Mouse (Mus musculus): ENCODE data around the gene Bmper. TPM values are rescaled to one million over a fixed set of nuclear protein-coding genes. Genes with fewer than 3 reads are reported as not detected.

Bmper gene
- polyA plus RNA-seq, 1 experiment from 2014 or later = 30.6 TPM

GRCm38 (mm10) chr9:23306226-23306625 is 83.3 kb downstream of the Bmper start:
- 57% methylated on average over 4 of the region's 4 CpGs for WGBS

GRCm38 (mm10) chr9:23307835-23308234 is 85.0 kb downstream of the Bmper start:
- no peak overlapping the region for H3K9ac ChIP-seq (ENCODE audit: low read length)
- no peaks in the 10 kb centered on the region for H3K27me3 ChIP-seq (ENCODE audit: control insufficient read depth, insufficient read depth, low read depth, low read length)
- no peak overlapping the region for H3K4me3 ChIP-seq (ENCODE audit: low read length)
- H3K27ac ChIP-seq (ENCODE audit: low read length) = no peak overlapping the region
- H3K36me3 ChIP-seq (ENCODE audit: control insufficient read depth, insufficient read depth, low read length) = no peaks in the 10 kb centered on the region
- no peaks in the 10 kb centered on the region for H3K9me3 ChIP-seq (ENCODE audit: control insufficient read depth, low read length)
- no peak overlapping the region for H3K4me2 ChIP-seq (ENCODE audit: low read depth, low read length)
- peaks cover 3% of the 10 kb centered on the region for H3K4me1 ChIP-seq (replicated peaks; ENCODE audit: control insufficient read depth, insufficient read depth, low read length)
- WGBS = 88% methylated on average over 2 of the region's 2 CpGs
- no peak for ATAC-seq (ENCODE audit: low read depth)

More at GRCm38 (mm10) chr9:23306226-23306625, 83.3 kb downstream of the Bmper start:
- Histone ChIP-seq H3K9ac (ENCODE audit: low read length) (no peak overlapping the region), H3K27ac (ENCODE audit: low read length) (no peak overlapping the region), H3K36me3 (ENCODE audit: control insufficient read depth, insufficient read depth, low read length) (no peaks in the 10 kb centered on the region), H3K4me3 (ENCODE audit: low read length) (no peak overlapping the region), H3K4me1 (replicated peaks; ENCODE audit: control insufficient read depth, insufficient read depth, low read length) (peaks cover 3% of the 10 kb centered on the region), H3K9me3 (ENCODE audit: control insufficient read depth, low read length) (no peaks in the 10 kb centered on the region), H3K27me3 (ENCODE audit: control insufficient read depth, insufficient read depth, low read depth, low read length) (no peaks in the 10 kb centered on the region), H3K4me2 (ENCODE audit: low read depth, low read length) (no peak overlapping the region)
- peak; percentile 56; the same call in 1 of the 2 replicates for ATAC-seq (ENCODE audit: low read depth)

DNA sequence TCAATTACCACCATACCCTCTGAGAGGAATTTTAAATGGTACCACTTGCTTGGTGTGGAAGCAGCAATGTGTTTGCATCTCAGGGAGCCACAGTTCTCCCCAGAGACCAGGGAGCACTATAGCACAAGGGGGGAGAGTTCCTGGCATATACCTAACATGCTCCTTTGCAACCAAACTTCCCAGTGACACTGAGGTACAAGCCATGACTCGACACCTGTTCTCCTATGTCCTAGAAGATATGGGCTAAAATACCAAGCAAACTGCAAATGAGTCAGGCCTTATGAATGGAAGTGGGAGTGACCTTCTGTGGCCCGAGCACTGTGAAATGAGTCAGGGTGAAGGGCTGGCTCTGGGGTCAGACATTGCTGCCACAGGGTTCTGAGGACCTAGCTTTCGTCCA is 88.1 kb downstream of the Bmper start:
- Histone ChIP-seq H3K4me3 (ENCODE audit: low read length) (no peak overlapping the region), H3K36me3 (ENCODE audit: control insufficient read depth, insufficient read depth, low read length) (no peaks in the 10 kb centered on the region), H3K27ac (ENCODE audit: low read length) (no peak overlapping the region), H3K9me3 (ENCODE audit: control insufficient read depth, low read length) (no peaks in the 10 kb centered on the region), H3K9ac (ENCODE audit: low read length) (no peak overlapping the region), H3K4me1 (replicated peaks; ENCODE audit: control insufficient read depth, insufficient read depth, low read length) (no peaks in the 10 kb centered on the region; the same call in 1 of the 2 replicates), H3K4me2 (ENCODE audit: low read depth, low read length) (no peak overlapping the region), H3K27me3 (ENCODE audit: control insufficient read depth, insufficient read depth, low read depth, low read length) (no peaks in the 10 kb centered on the region)
- no peak for ATAC-seq (ENCODE audit: low read depth)
- 80% methylated on average over 3 of the region's 3 CpGs for WGBS

- ATAC-seq (ENCODE audit: low read depth) = no peak
- Histone ChIP-seq H3K9me3 (ENCODE audit: control insufficient read depth, low read length) (no peaks in the 10 kb centered on the region), H3K36me3 (ENCODE audit: control insufficient read depth, insufficient read depth, low read length) (no peaks in the 10 kb centered on the region), H3K27ac (ENCODE audit: low read length) (no peak overlapping the region), H3K9ac (ENCODE audit: low read length) (no peak overlapping the region), H3K4me1 (replicated peaks; ENCODE audit: control insufficient read depth, insufficient read depth, low read length) (no peaks in the 10 kb centered on the region), H3K4me2 (ENCODE audit: low read depth, low read length) (no peak overlapping the region), H3K4me3 (ENCODE audit: low read length) (no peak overlapping the region), H3K27me3 (ENCODE audit: control insufficient read depth, insufficient read depth, low read depth, low read length) (no peaks in the 10 kb centered on the region)
Observed at GRCm38 (mm10) chr9:23311956-23312355, 89.1 kb downstream of the Bmper start.

DNA sequence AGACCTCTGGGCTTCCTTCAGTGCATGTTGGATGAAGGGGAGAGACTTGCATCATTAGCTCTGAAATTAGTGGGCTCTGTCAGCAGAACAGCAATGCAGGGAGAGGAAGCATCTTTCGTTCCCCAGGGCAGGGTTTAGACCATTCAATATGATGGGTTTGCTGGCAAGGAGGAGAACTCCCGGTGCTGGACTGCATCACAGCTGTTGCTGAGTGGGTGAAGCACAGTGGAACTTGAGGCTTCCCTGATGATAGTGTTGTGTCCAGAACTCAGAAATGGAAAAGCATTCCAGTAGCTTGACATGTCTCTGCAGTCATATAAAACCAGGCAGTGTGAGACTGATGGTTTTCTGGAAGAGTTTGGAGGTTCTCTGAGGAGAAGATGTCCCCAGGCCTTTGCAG is 90.0 kb downstream of the Bmper start:
- Histone ChIP-seq H3K4me1 (replicated peaks; ENCODE audit: control insufficient read depth, insufficient read depth, low read length) (no peaks in the 10 kb centered on the region), H3K27me3 (ENCODE audit: control insufficient read depth, insufficient read depth, low read depth, low read length) (no peaks in the 10 kb centered on the region), H3K27ac (ENCODE audit: low read length) (no peak overlapping the region), H3K9ac (ENCODE audit: low read length) (no peak overlapping the region), H3K9me3 (ENCODE audit: control insufficient read depth, low read length) (no peaks in the 10 kb centered on the region), H3K4me3 (ENCODE audit: low read length) (no peak overlapping the region), H3K36me3 (ENCODE audit: control insufficient read depth, insufficient read depth, low read length) (no peaks in the 10 kb centered on the region), H3K4me2 (ENCODE audit: low read depth, low read length) (no peak overlapping the region)
- 68% methylated on average over 2 of the region's 2 CpGs for WGBS
- no peak for ATAC-seq (ENCODE audit: low read depth)

- no peaks in the 10 kb centered on the region for H3K36me3 ChIP-seq (ENCODE audit: control insufficient read depth, insufficient read depth, low read length)
- no peaks in the 10 kb centered on the region for H3K4me1 ChIP-seq (replicated peaks; ENCODE audit: control insufficient read depth, insufficient read depth, low read length)
- H3K9me3 ChIP-seq (ENCODE audit: control insufficient read depth, low read length) = no peaks in the 10 kb centered on the region
- H3K27me3 ChIP-seq (ENCODE audit: control insufficient read depth, insufficient read depth, low read depth, low read length) = no peaks in the 10 kb centered on the region
- H3K4me2 ChIP-seq (ENCODE audit: low read depth, low read length) = no peak overlapping the region
- WGBS = 84% methylated on average over 5 of the region's 5 CpGs
- H3K9ac ChIP-seq (ENCODE audit: low read length) = no peak overlapping the region
- no peak overlapping the region for H3K4me3 ChIP-seq (ENCODE audit: low read length)
- ATAC-seq (ENCODE audit: low read depth) = no peak
- no peak overlapping the region for H3K27ac ChIP-seq (ENCODE audit: low read length)
Observed at GRCm38 (mm10) chr9:23315631-23316330, 92.9 kb downstream of the Bmper start.

DNA sequence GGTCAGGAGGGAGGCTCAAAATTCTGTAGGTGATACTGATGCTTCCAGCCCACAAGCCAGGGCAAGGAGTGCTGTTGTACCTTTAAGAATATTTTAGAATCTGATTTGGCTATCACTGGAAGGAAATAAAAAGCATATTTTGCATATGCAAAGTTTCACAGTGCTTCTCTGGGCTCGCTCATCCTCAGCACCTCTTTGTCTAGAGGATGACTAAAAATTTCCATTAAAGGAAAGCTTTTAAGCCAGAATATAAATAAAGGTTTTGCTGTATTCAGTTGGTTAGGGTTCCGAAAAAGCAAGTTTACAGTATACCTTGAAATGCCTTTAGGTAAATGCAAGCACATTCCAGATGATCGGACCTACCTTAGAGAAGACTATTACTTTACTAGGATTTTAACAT is 105.0 kb downstream of the Bmper start:
- Histone ChIP-seq H3K4me3 (ENCODE audit: low read length) (no peak overlapping the region), H3K9ac (ENCODE audit: low read length) (no peak overlapping the region), H3K4me1 (replicated peaks; ENCODE audit: control insufficient read depth, insufficient read depth, low read length) (no peaks in the 10 kb centered on the region), H3K4me2 (ENCODE audit: low read depth, low read length) (no peak overlapping the region), H3K9me3 (ENCODE audit: control insufficient read depth, low read length) (no peaks in the 10 kb centered on the region), H3K36me3 (ENCODE audit: control insufficient read depth, insufficient read depth, low read length) (no peaks in the 10 kb centered on the region), H3K27ac (ENCODE audit: low read length) (no peak overlapping the region), H3K27me3 (ENCODE audit: control insufficient read depth, insufficient read depth, low read depth, low read length) (no peaks in the 10 kb centered on the region)
- no peak for ATAC-seq (ENCODE audit: low read depth)
- 85% methylated on average over 3 of the region's 3 CpGs for WGBS

DNA sequence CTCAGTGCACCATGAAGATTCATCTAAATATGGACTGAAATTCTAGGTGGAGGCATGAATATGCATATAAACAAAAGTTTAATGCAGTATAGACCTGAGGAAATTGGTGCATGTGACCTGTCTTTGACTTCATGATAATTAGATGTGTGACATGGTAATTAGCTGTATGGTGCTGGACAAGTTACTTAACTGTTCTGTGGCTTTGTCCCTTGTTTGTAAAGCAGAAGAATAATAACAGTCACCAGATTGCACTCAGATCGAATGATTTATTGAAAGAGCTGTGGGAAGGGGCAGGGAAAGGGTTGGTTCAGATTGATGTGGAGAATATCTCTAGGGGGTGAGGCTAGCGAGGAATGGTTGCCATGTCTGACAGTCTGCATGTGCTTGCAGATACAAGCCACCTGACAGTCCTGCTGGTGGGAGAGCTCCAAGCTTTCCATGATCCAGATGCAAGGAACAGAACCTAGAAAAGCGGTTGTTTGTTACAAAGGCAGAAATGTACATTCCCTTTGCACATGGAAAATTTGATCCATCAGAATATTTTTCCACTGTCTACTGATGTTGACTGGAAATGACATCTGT is 110.3 kb downstream of the Bmper start:
- Histone ChIP-seq H3K4me3 (ENCODE audit: low read length) (no peak overlapping the region), H3K36me3 (ENCODE audit: control insufficient read depth, insufficient read depth, low read length) (no peaks in the 10 kb centered on the region), H3K4me1 (replicated peaks; ENCODE audit: control insufficient read depth, insufficient read depth, low read length) (0 out of 2 replicates have a peak, but pooled peaks cover 3% of the 10 kb centered on the region), H3K27me3 (ENCODE audit: control insufficient read depth, insufficient read depth, low read depth, low read length) (no peaks in the 10 kb centered on the region), H3K27ac (ENCODE audit: low read length) (no peak overlapping the region), H3K9me3 (ENCODE audit: control insufficient read depth, low read length) (no peaks in the 10 kb centered on the region), H3K9ac (ENCODE audit: low read length) (no peak overlapping the region), H3K4me2 (ENCODE audit: low read depth, low read length) (no peak overlapping the region)
- 48% methylated on average over 3 of the region's 3 CpGs for WGBS
- ATAC-seq (ENCODE audit: low read depth) = peak; percentile 81; the same call in 1 of the 2 replicates

DNA sequence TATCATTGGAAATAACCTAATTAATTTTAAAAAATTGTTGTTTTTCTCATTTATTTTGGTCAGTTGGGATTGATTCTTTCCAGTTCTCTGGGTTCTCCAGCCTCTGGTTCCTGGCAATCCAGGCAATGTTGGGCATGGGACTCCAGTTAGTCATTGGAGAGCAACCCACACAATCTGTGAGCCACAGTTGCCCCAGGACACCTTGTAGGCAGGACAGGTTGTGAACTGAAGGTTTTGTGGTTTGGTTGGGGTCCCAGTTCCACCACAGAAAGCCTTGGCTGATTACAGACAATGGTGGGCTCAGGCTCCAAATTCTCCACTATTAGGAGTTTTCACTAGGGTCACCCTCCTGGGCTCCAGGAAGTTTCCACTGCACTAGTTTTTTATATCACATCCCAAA is 117.7 kb downstream of the Bmper start:
- no peaks in the 10 kb centered on the region for H3K27me3 ChIP-seq (ENCODE audit: control insufficient read depth, insufficient read depth, low read depth, low read length)
- no peaks in the 10 kb centered on the region for H3K9me3 ChIP-seq (ENCODE audit: control insufficient read depth, low read length)
- H3K4me2 ChIP-seq (ENCODE audit: low read depth, low read length) = no peak overlapping the region
- H3K9ac ChIP-seq (ENCODE audit: low read length) = no peak overlapping the region
- no peak overlapping the region for H3K4me3 ChIP-seq (ENCODE audit: low read length)
- ATAC-seq (ENCODE audit: low read depth) = no peak
- H3K27ac ChIP-seq (ENCODE audit: low read length) = no peak overlapping the region
- H3K36me3 ChIP-seq (ENCODE audit: control insufficient read depth, insufficient read depth, low read length) = no peaks in the 10 kb centered on the region
- peaks cover 10% of the 10 kb centered on the region for H3K4me1 ChIP-seq (replicated peaks; ENCODE audit: control insufficient read depth, insufficient read depth, low read length)

Measured in lung, embryonic 16.5 days (tissue).